Mouse (Mus musculus) common myeloid progenitor, adult 5-6 weeks (primary cell): Measurements from ENCODE around the gene Stac3. TPM values are rescaled to one million over a fixed set of nuclear protein-coding genes. Genes with fewer than 3 reads are reported as not detected.

Experiments
- ATAC-seq: replicated peaks from 2 replicates; pipeline ENCODE4 v1.8.0; 2016; ENCODE audit warnings: low read depth, mild to moderate bottlenecking, moderate TSS enrichment, inconsistent platforms; ENCODE audit not compliant: poor library complexity, severe bottlenecking
- total RNA-seq: library from RNA; stranded (forward); fragments of 200-1000, 187-1606 nt; gene quantifications from 2 replicates; pipeline ENCODE4 v1.2.3, GENCODE M21; 2017

Gene Stac3
- total RNA-seq, 1 experiment from 2014 or later = not detected

GRCm38 (mm10) chr10:127555703-127556102 lies 54.2 kb downstream of the Stac3 start:
- peak; percentile 67 for ATAC-seq

- no peak for ATAC-seq
Observed at GRCm38 (mm10) chr10:127557397-127557796, 55.9 kb downstream of the Stac3 start.

Other genes with a start within 250 kb of the Stac3 start
- 0.23 and 0.34 TPM in 2 replicates for gene Kif5a, start 238.3 kb upstream of the Stac3 start, total RNA-seq
- 88.5 and 108 TPM in 2 replicates for gene Dctn2, start 235.3 kb upstream of the Stac3 start, total RNA-seq
- 5.2 and 8.7 TPM in 2 replicates for gene Mbd6, start 212.7 kb upstream of the Stac3 start, total RNA-seq
- 181 and 187 TPM in 2 replicates for gene Mars, start 189.9 kb upstream of the Stac3 start, total RNA-seq
- 13.6 and 24.3 TPM in 2 replicates for gene Arhgap9, start 179.7 kb upstream of the Stac3 start, total RNA-seq
- not detected in 2 replicates for gene Gli1, start 159.7 kb upstream of the Stac3 start, total RNA-seq
- gene Inhbe, start 147.3 kb upstream of the Stac3 start, total RNA-seq = not detected in 2 replicates
- gene Inhbc, start 131.3 kb upstream of the Stac3 start, total RNA-seq = not detected in 2 replicates
- gene R3hdm2, start 121.4 kb upstream of the Stac3 start, total RNA-seq = 46.5 and 126 TPM in 2 replicates
- not detected in 2 replicates for gene Ndufa4l2, start 13.3 kb downstream of the Stac3 start, total RNA-seq
- gene Shmt2, start 20.8 kb downstream of the Stac3 start, total RNA-seq = 115 and 119 TPM in 2 replicates
- not detected in 2 replicates for gene Nxph4, start 32.9 kb downstream of the Stac3 start, total RNA-seq
- 0.97 and 3.2 TPM in 2 replicates for gene Lrp1, start 119.5 kb downstream of the Stac3 start, total RNA-seq
- 33.1 and 48.3 TPM in 2 replicates for gene Stat6, start 141.3 kb downstream of the Stac3 start, total RNA-seq
- 20.8 and 22.6 TPM in 2 replicates for gene Nemp1, start 165.2 kb downstream of the Stac3 start, total RNA-seq
- 5.7 and 6.8 TPM in 2 replicates for gene Nab2, start 166.9 kb downstream of the Stac3 start, total RNA-seq
- gene Myo1a, start 203.5 kb downstream of the Stac3 start, total RNA-seq = not detected in 2 replicates
- 0.68 TPM in 1 of 2 replicates, not detected in the other for gene Tac2, start 222.8 kb downstream of the Stac3 start, total RNA-seq
- 4.7 and 5.0 TPM in 2 replicates for gene Zbtb39, start 237.9 kb downstream of the Stac3 start, total RNA-seq